Mouse (Mus musculus) hindbrain, embryonic 11.5 days (tissue): Measurements from ENCODE around the gene Slit3. TPM values are rescaled to one million over a fixed set of nuclear protein-coding genes. Genes with fewer than 3 reads are reported as not detected.
A peak's percentile ranks its signal among the peaks of the same experiment; 100 is the strongest.

Experiments
- ATAC-seq: fragments of 200-750 bp; cut with Nextera tagmentation; 2 replicates; pipeline ENCODE4 v1.8.0; 2017; ENCODE audit warnings: mild to moderate bottlenecking, moderate TSS enrichment, moderate library complexity; ENCODE audit not compliant: low FRiP score
- DNase-seq: peaks from one replicate; pipeline ENCODE4 v3.0.0-alpha.2; 2015; ENCODE audit warnings: low spot score
- H3K27ac ChIP-seq: fragments of 300-500 bp; sonication (generic); 2 replicates; pipeline ENCODE4 v1.5.1; 2014; ENCODE audit warnings: mild to moderate bottlenecking, low read depth, low read length
- H3K27me3 ChIP-seq: fragments of 300-500 bp; sonication (generic); 2 replicates; pipeline ENCODE4 v1.6.1; 2014; ENCODE audit warnings: mild to moderate bottlenecking, low read length, moderate library complexity, mixed read lengths; ENCODE audit not compliant: control insufficient read depth, insufficient read depth
- H3K36me3 ChIP-seq: fragments of 300-500 bp; sonication (generic); 2 replicates; pipeline ENCODE4 v1.6.1; 2014; ENCODE audit warnings: mild to moderate bottlenecking, low read length, moderate library complexity, mixed read lengths; ENCODE audit not compliant: control insufficient read depth, insufficient read depth
- H3K4me1 ChIP-seq: fragments of 300-500 bp; sonication (generic); replicated peaks from 2 replicates; pipeline ENCODE4 v1.6.1; 2014; ENCODE audit warnings: low read length, mixed read lengths; ENCODE audit not compliant: control insufficient read depth, insufficient read depth
- H3K4me2 ChIP-seq: fragments of 300-500 bp; sonication (generic); replicated peaks from 2 replicates; pipeline ENCODE4 v1.6.1; 2014; ENCODE audit warnings: mild to moderate bottlenecking, low read depth, low read length
- H3K4me3 ChIP-seq: fragments of 300-500 bp; sonication (generic); 2 replicates; pipeline ENCODE4 v1.5.1; 2014; ENCODE audit warnings: low read depth, low read length
- H3K9ac ChIP-seq: fragments of 300-500 bp; sonication (generic); 2 replicates; pipeline ENCODE4 v1.6.1; 2014; ENCODE audit warnings: low read depth, low read length
- H3K9me3 ChIP-seq: fragments of 300-500 bp; sonication (generic); 2 replicates; pipeline ENCODE4 v1.6.1; 2016; ENCODE audit warnings: low read length; ENCODE audit not compliant: control insufficient read depth
- WGBS: fragments of 180-500 bp; shearing (Covaris S2); extraction: QIAGEN DNeasy Blood & Tissue Kit; methylation state at CpG from one replicate; pipeline ENCODE4 v1.1.7; 2014; 5-methylcytosine and 5-hydroxymethylcytosine counted together
- polyA plus RNA-seq: library from polyadenylated mRNA; unstranded; fragments of >200 nt; fragmentation: Nextera tagmentation; extraction: Ambion mirVana; gene quantifications from 2 replicates; pipeline ENCODE4 v1.2.1, GENCODE M21; 2014

Gene Slit3
- polyA plus RNA-seq, 1 experiment from 2014 or later: 39.3 TPM

DNA sequence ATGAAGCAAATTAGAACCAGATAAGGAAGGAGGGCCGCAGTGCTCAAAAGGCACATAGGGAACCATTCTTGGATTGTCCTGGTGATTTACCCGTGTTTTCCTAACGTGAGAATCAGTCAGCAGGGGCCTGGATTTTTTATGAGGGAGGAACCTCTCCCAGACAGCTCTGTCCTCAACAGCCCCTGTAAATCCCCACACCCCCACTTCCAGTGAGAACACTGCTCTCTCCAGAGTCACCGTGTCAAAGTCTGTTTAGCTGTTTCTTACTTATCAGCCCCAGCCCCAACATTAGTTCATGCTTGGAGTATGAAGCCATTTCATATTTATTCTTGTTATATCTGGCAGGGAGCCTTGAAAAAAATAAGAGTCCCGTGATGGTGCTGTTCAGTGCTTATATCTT is 272.8 kb downstream of the Slit3 start:
- no peak for ATAC-seq
- Histone ChIP-seq H3K27ac (no peak overlapping the region), H3K4me2 (no peak overlapping the region), H3K36me3 (no peaks in the 10 kb centered on the region), H3K4me1 (no peaks in the 10 kb centered on the region), H3K4me3 (no peak overlapping the region), H3K27me3 (no peaks in the 10 kb centered on the region), H3K9me3 (no peaks in the 10 kb centered on the region), H3K9ac (no peak overlapping the region)
- WGBS: 69% methylated on average over 5 of the region's 5 CpGs
- DNase-seq: no peak

- Histone ChIP-seq H3K9me3 (no peaks in the 10 kb centered on the region), H3K27me3 (no peaks in the 10 kb centered on the region), H3K9ac (no peak overlapping the region), H3K27ac (no peak overlapping the region), H3K36me3 (no peaks in the 10 kb centered on the region), H3K4me3 (no peak overlapping the region), H3K4me1 (no peaks in the 10 kb centered on the region), H3K4me2 (no peak overlapping the region)
- DNase-seq (no peak), ATAC-seq (no peak)
- 77% methylated on average over 8 of the region's 8 CpGs for WGBS
Measured at GRCm38 (mm10) chr11:35395376-35395775, 274.4 kb downstream of the Slit3 start.

GRCm38 (mm10) chr11:35398353-35398752 is 277.3 kb downstream of the Slit3 start:
- no peak for ATAC-seq
- Histone ChIP-seq H3K4me1 (no peaks in the 10 kb centered on the region), H3K27ac (no peak overlapping the region), H3K27me3 (no peaks in the 10 kb centered on the region), H3K4me3 (no peak overlapping the region), H3K4me2 (no peak overlapping the region), H3K9me3 (no peaks in the 10 kb centered on the region), H3K36me3 (no peaks in the 10 kb centered on the region), H3K9ac (no peak overlapping the region)
- no peak for DNase-seq
- WGBS: 86% methylated on average over 5 of the region's 5 CpGs

DNA sequence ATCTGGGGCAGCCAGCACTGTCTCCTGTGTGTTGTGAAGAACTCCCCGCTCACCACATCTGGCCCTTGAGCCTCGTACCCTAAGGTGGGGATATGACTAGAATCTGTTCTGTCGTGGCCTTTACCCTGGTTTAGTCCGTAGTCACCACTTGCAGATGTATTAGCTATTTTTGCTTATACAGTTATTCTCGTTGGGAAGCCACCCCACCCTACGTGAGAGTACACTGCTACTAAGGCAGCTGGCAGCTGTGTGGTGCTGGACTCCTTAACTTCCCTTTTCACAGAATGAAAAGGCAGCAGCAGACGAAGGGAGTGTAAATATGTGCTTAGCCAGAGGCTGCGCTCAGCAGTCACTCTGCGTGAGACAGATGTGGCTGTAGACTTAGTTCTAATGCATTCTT is 282.5 kb downstream of the Slit3 start:
- no peaks in the 10 kb centered on the region for H3K36me3 ChIP-seq
- no peak overlapping the region for H3K27ac ChIP-seq
- 86% methylated on average over 9 of the region's 9 CpGs for WGBS

GRCm38 (mm10) chr11:35406045-35406444 is 285.0 kb downstream of the Slit3 start:
- H3K27me3 ChIP-seq: no peaks in the 10 kb centered on the region
- no peak overlapping the region for H3K4me3 ChIP-seq
- DNase-seq (no peak), ATAC-seq (no peak)
- 43% methylated on average over 3 of the region's 3 CpGs for WGBS
- H3K27ac ChIP-seq: no peak overlapping the region
- no peak overlapping the region for H3K9ac ChIP-seq
- H3K36me3 ChIP-seq: no peaks in the 10 kb centered on the region
- no peaks in the 10 kb centered on the region for H3K4me1 ChIP-seq
- no peaks in the 10 kb centered on the region for H3K9me3 ChIP-seq
- no peak overlapping the region for H3K4me2 ChIP-seq

More for the DNA sequence above, 282.5 kb downstream of the Slit3 start:
- Histone ChIP-seq H3K9me3 (no peaks in the 10 kb centered on the region), H3K4me3 (no peak overlapping the region), H3K9ac (no peak overlapping the region), H3K4me1 (no peaks in the 10 kb centered on the region), H3K27me3 (no peaks in the 10 kb centered on the region), H3K4me2 (no peak overlapping the region)
- DNase-seq (no peak), ATAC-seq (no peak)

DNA sequence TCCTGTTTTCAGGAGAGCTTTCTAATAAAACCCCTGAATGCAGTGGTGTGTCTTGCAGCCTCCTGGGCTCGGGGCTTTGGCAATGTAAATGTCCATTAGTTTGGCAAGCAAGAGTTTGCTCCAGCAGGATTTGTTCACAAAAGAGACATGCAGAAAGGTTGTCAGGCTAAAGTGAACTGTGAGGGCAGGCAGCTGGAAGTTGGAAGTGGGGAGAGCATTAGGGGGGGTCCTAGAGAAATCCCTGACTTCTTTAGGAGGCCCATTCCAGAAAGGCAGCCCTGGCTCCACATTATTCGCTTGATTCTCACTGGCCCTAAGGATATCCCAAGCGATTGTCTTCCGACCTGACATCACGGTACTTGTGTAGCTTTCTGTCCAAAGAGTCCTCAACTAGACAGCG is 285.5 kb downstream of the Slit3 start:
- no peak overlapping the region for H3K4me2 ChIP-seq
- no peaks in the 10 kb centered on the region for H3K36me3 ChIP-seq
- ATAC-seq (no peak), DNase-seq (no peak)
- H3K4me3 ChIP-seq: no peak overlapping the region
- no peak overlapping the region for H3K27ac ChIP-seq
- H3K27me3 ChIP-seq: no peaks in the 10 kb centered on the region
- no peak overlapping the region for H3K9ac ChIP-seq
- WGBS: 72% methylated on average over 6 of the region's 6 CpGs
- no peaks in the 10 kb centered on the region for H3K4me1 ChIP-seq
- H3K9me3 ChIP-seq: no peaks in the 10 kb centered on the region

- Histone ChIP-seq H3K27me3 (no peaks in the 10 kb centered on the region), H3K36me3 (no peaks in the 10 kb centered on the region), H3K9ac (no peak overlapping the region), H3K4me3 (no peak overlapping the region), H3K4me1 (no peaks in the 10 kb centered on the region), H3K9me3 (no peaks in the 10 kb centered on the region), H3K4me2 (no peak overlapping the region), H3K27ac (no peak overlapping the region)
- DNase-seq: peak; percentile 77
- peak; percentile 63; the same call in 1 of the 2 replicates for ATAC-seq
- 70% methylated on average over 12 of the region's 12 CpGs for WGBS
Measured at GRCm38 (mm10) chr11:35407341-35408154, 286.5 kb downstream of the Slit3 start.

GRCm38 (mm10) chr11:35410431-35410830 is 289.4 kb downstream of the Slit3 start:
- WGBS: 74% methylated on average over 3 of the region's 3 CpGs
- Histone ChIP-seq H3K27me3 (no peaks in the 10 kb centered on the region), H3K9ac (no peak overlapping the region), H3K4me3 (no peak overlapping the region), H3K36me3 (no peaks in the 10 kb centered on the region), H3K4me1 (no peaks in the 10 kb centered on the region), H3K27ac (no peak overlapping the region), H3K9me3 (no peaks in the 10 kb centered on the region), H3K4me2 (no peak overlapping the region)
- ATAC-seq (no peak), DNase-seq (no peak)

GRCm38 (mm10) chr11:35415768-35416401 is 294.9 kb downstream of the Slit3 start:
- no peak for ATAC-seq
- H3K9me3 ChIP-seq: no peaks in the 10 kb centered on the region
- H3K27me3 ChIP-seq: no peaks in the 10 kb centered on the region
- H3K4me2 ChIP-seq: no peak overlapping the region
- no peak overlapping the region for H3K9ac ChIP-seq
- H3K4me3 ChIP-seq: no peak overlapping the region
- no peaks in the 10 kb centered on the region for H3K4me1 ChIP-seq
- no peaks in the 10 kb centered on the region for H3K36me3 ChIP-seq
- WGBS: 49% methylated on average over 9 of the region's 9 CpGs
- no peak overlapping the region; the same call in 1 of the 2 replicates for H3K27ac ChIP-seq
- no peak for DNase-seq
